Comparison of ENCODE assay signal across 25 mouse cellular contexts in genomic region chr2:167414461-167414860, GRCm38 (mm10). TPM values are rescaled to one million over a fixed set of nuclear protein-coding genes. Genes with fewer than 3 reads are reported as not detected.
DNase-seq lines count a peak whose midpoint lies in the region; ATAC-seq and TF ChIP-seq lines count a peak whose summit lies in the region.
"Had no signal": no experiment of that assay in that cellular context is flagged by ENCODE, and none has a peak within 500 bp of the region (broad histone marks: within the 10 kb centered on the region; RNA-seq: fewer than 3 reads in every experiment).

No protein-coding gene starts in this region.

- no peak for ATAC-seq in CD4-positive, CD25-positive, alpha-beta regulatory T cell, adult 4 months
- ATAC-seq in liver, postnatal 0 days = no peak
- ATAC-seq: forebrain, embryonic 15.5 days; hindbrain, embryonic 16.5 days; inflammation-experienced regulatory T-cells, adult 6 months; intestine, embryonic 16.5 days had no signal

- H3K27me3 ChIP-seq in liver, postnatal 0 days (ENCODE audit: insufficient read depth, low read length) = no peaks in the 10 kb centered on the region
- H3K27me3 ChIP-seq: embryonic facial prominence, embryonic 12.5 days; embryonic facial prominence, embryonic 15.5 days; forebrain, embryonic 15.5 days; heart, embryonic 12.5 days; heart, embryonic 15.5 days; hindbrain, embryonic 13.5 days had no signal

- no peaks in the 10 kb centered on the region for H3K36me3 ChIP-seq in liver, postnatal 0 days (replicated peaks; ENCODE audit: insufficient read depth, low read length)
- H3K36me3 ChIP-seq: embryonic facial prominence, embryonic 12.5 days; embryonic facial prominence, embryonic 15.5 days; forebrain, embryonic 15.5 days; heart, embryonic 12.5 days; heart, embryonic 15.5 days; hindbrain, embryonic 10.5 days; hindbrain, embryonic 13.5 days had no signal

- no peak overlapping the region for H3K4me2 ChIP-seq in liver, postnatal 0 days (ENCODE audit: low read depth, low read length)
- H3K4me2 ChIP-seq: embryonic facial prominence, embryonic 12.5 days; embryonic facial prominence, embryonic 15.5 days; forebrain, embryonic 15.5 days; heart, embryonic 12.5 days; heart, embryonic 15.5 days; hindbrain, embryonic 13.5 days had no signal

- H3K4me3 ChIP-seq in liver, postnatal 0 days (ENCODE audit: low read depth, low read length) = no peak overlapping the region
- H3K4me3 ChIP-seq: embryonic facial prominence, embryonic 12.5 days; embryonic facial prominence, embryonic 15.5 days; forebrain, embryonic 15.5 days; heart, embryonic 12.5 days; heart, embryonic 15.5 days; hindbrain, embryonic 10.5 days; hindbrain, embryonic 13.5 days had no signal

- H3K9ac ChIP-seq in liver, postnatal 0 days (replicated peaks) = no peak overlapping the region
- H3K9ac ChIP-seq: embryonic facial prominence, embryonic 12.5 days; embryonic facial prominence, embryonic 15.5 days; forebrain, embryonic 15.5 days; heart, embryonic 12.5 days; heart, embryonic 15.5 days; hindbrain, embryonic 13.5 days had no signal

- no peak for TF ChIP-seq EP300 in liver, postnatal 0 days (IDR thresholded peaks at IDR 0.05; ENCODE audit: low read depth)

- peaks cover 3% of the 10 kb centered on the region; the same call in 1 of the 2 replicates for H3K4me1 ChIP-seq in liver, postnatal 0 days (ENCODE audit: insufficient read depth)
- H3K4me1 ChIP-seq: embryonic facial prominence, embryonic 12.5 days; embryonic facial prominence, embryonic 15.5 days; forebrain, embryonic 15.5 days; hindbrain, embryonic 13.5 days had no signal

- DNase-seq in CD4-positive, CD25-positive, alpha-beta regulatory T cell, adult 2 months (ENCODE audit: low read depth, low spot score) = peak; percentile 10
- peak; percentile 38 for DNase-seq in liver
- no peak for DNase-seq in liver, postnatal 0 days
- peak; percentile 31 for DNase-seq in induced T-regulatory cell, adult 2 months (ENCODE audit: low read depth)
- DNase-seq in adrenal gland, adult 18-20 months (ENCODE audit: low spot score in 2 of 2) = no peak
- DNase-seq: cerebellum, adult 11 months; cerebellum, adult 2 months; cerebellum, postnatal 10 days; gastrocnemius, postnatal 10 days; gastrocnemius, postnatal 36 days; heart, postnatal 10 days; heart, postnatal 36 days; kidney, adult 18-20 months; kidney, adult 9 months had no signal

- WGBS in liver, postnatal 0 days (ENCODE audit: insufficient replicate concordance) = 81% methylated on average over 5 of the region's 5 CpGs

- no peak for TF ChIP-seq CTCF in liver, postnatal 0 days (IDR thresholded peaks at IDR 0.05; ENCODE audit: low read depth)

- H3K27ac ChIP-seq in liver, postnatal 0 days (ENCODE audit: low read depth) = no peak overlapping the region
- H3K27ac ChIP-seq: embryonic facial prominence, embryonic 12.5 days; embryonic facial prominence, embryonic 15.5 days; forebrain, embryonic 15.5 days; heart, embryonic 15.5 days; hindbrain, embryonic 10.5 days; hindbrain, embryonic 13.5 days had no signal

- 0 out of 2 replicates have a peak, but pooled peaks cover 3% of the 10 kb centered on the region for H3K9me3 ChIP-seq in liver, postnatal 0 days (ENCODE audit: low read length)
- H3K9me3 ChIP-seq: forebrain, embryonic 15.5 days; heart, embryonic 15.5 days; hindbrain, embryonic 13.5 days had no signal

RNA-seq across cellular contexts. Expression of gene Slc9a8, which starts 7.1 kb away (rescaled TPM):
- 10 to 100 TPM; 42.4 to 75.1 TPM for polyA plus RNA-seq in CD4-positive, CD25-positive, alpha-beta regulatory T cell, adult 4 months (2017; shearing (Covaris generic))
- polyA plus RNA-seq in liver, postnatal 0 days (2015; fragmentation: Nextera tagmentation; extraction: Ambion mirVana) = 7.5 and 9.3 TPM in 2 replicates
- total RNA-seq in adrenal gland, adult 18-20 months (2021) = 10 to 100 TPM; 32.6 to 33.1 TPM

Comparison
In these comparisons a context has a peak if more than half of its experiments do, and no peak if none do; other contexts are left out.
1. DNase-seq: peak in CD4-positive, CD25-positive, alpha-beta regulatory T cell, adult 2 months (single experiment), liver (single experiment) and induced T-regulatory cell, adult 2 months (single experiment); none in liver, postnatal 0 days (single experiment) and adrenal gland, adult 18-20 months (0 of 2).